Mouse (Mus musculus): ENCODE measurements at regions not wholly inside any gene's neighbourhood (a gene's known extent, or its start where the extent isn't known, plus 50 kb on each side); places are given as distances from the start of the nearest gene placed in this dataset.
"Not testable (repeated sequence)": the region's sequence is repeated elsewhere in the genome, so short reads cannot be mapped to it uniquely, and the experiment has no call there.

DNA sequence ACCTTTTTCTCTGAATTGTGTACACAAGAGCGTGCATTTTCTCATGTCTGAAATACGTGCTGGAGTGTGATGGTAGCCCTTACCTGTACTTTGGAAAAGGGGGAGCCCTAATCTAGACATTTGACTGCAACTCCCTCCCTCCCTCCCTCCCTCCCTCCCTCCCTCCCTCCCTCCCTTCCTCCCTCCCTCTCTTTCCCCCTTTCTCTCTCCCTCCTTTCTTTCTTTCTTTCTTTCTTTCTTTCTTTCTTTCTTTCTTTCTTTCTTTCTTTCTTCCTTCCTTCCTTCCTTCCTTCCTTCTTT is 82.6 kb upstream of the Nrip1 start:
- H3K4me1 ChIP-seq (ENCODE audit: control insufficient read depth in 2 of 2, insufficient read depth in 2 of 2, low read length in 2 of 2); H3K4me2 ChIP-seq (ENCODE audit: low read length); H3K9ac ChIP-seq (ENCODE audit: low read length); H3K4me3 ChIP-seq (ENCODE audit: control insufficient read depth in 1 of 2, insufficient read depth in 1 of 2, low read depth in 1 of 2, low read length in 2 of 2); ATAC-seq (ENCODE audit: insufficient number of reproducible peaks, insufficient read depth, low FRiP score, low read depth); H3K27ac ChIP-seq (replicated peaks in 1 of 2; ENCODE audit: control insufficient read depth in 1 of 2, insufficient read depth in 1 of 2, low read depth in 2 of 2, low read length in 2 of 2); H3K9me3 ChIP-seq (ENCODE audit: control insufficient read depth, low read length); H3K27me3 ChIP-seq (ENCODE audit: control insufficient read depth, insufficient read depth, low read length); H3K36me3 ChIP-seq (ENCODE audit: control insufficient read depth, insufficient read depth, low read length): not testable (repeated sequence)
- WGBS, result 58% methylated on average over 2 of the region's 2 CpGs

DNA sequence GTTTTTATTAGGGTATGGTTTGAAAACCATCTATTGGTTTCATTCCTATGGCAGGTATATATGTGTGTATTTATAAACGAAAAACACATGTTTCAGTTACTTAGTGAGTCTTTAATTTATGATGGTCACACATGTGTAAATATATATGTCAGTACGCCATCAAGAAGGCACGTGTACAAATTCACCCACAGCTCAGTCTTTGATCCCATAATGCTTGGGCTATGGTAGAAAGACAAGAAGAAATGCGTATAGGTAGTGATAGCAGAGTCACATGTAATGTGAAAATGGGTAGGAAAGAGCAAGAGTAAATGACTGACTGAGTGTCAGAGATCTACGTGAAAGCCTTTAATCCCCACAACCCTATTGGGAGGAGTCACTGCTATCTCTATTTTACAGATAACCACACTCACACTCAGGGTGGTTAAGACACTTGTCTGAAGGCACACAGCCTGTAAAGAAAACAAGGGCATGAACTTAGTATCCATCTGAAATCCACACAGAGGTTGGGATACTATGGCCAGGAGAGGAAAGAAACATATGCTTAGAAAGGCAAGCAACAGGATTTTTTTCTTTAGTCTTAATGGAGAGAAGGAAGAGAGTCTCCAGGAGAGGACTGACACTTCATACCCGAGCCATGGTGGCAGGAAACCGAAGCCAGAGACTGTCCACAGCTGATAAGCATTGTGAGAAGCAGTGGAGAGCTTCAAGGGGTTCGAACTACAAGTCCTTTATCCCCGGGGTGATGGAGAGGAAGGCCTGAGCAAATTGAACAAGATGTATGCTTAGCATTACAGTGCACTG is 82.1 kb upstream of the Nrip1 start:
- Histone ChIP-seq H3K4me3 (ENCODE audit: control insufficient read depth in 1 of 2, insufficient read depth in 1 of 2, low read depth in 1 of 2, low read length in 2 of 2) (no peak overlapping the region), H3K9me3 (ENCODE audit: control insufficient read depth, low read length) (peaks cover 5% of the 10 kb centered on the region; the same call in 1 of the 2 replicates), H3K4me1 (ENCODE audit: control insufficient read depth in 2 of 2, insufficient read depth in 2 of 2, low read length in 2 of 2) (peaks cover 0 to 2% of the 10 kb centered on the region in 2 experiments; a peak in 1 of 4 replicates), H3K4me2 (ENCODE audit: low read length) (no peak overlapping the region), H3K27ac (replicated peaks in 1 of 2; ENCODE audit: control insufficient read depth in 1 of 2, insufficient read depth in 1 of 2, low read depth in 2 of 2, low read length in 2 of 2) (no peak overlapping the region), H3K36me3 (ENCODE audit: control insufficient read depth, insufficient read depth, low read length) (no peaks in the 10 kb centered on the region), H3K9ac (ENCODE audit: low read length) (no peak overlapping the region), H3K27me3 (ENCODE audit: control insufficient read depth, insufficient read depth, low read length) (no peaks in the 10 kb centered on the region)
- no peak for ATAC-seq (ENCODE audit: insufficient number of reproducible peaks, insufficient read depth, low FRiP score, low read depth)
- 45% methylated on average over 9 of the region's 9 CpGs for WGBS

DNA sequence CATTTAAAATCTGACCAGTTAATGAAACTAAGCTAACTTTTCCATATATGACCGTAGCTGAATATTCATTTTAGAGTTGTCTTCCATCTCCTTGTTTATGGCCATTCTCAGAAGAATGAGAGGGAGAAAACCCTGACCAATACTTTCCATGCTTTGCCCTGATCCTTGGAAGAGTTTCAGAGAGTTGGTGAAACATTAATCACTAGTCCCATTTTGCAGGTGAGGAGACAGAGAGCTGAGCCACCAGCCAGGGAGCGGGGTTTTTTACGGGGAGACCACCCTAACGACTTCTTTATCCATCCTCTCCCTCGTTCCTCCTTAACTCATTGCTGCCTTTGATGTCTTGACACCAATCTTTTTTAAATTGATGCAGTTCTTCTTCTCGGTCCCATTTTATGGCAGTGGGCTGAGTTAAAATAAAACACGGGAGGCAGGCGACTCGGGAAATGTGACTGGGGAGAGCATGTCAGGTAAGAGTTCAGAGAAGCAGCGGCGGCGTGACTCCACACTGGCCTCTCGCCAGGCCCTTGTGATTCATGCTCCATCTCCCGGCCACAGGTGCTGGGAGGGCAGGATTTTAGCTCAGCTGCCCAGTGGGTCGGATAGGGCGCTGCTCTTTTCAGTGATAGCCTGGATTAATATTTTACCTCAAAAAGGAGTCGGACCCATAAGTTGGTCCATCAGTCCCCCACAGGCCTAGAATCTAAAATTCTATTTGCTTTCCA is 81.3 kb upstream of the Nrip1 start:
- Histone ChIP-seq H3K36me3 (ENCODE audit: control insufficient read depth, insufficient read depth, low read length) (no peaks in the 10 kb centered on the region), H3K4me1 (ENCODE audit: control insufficient read depth in 2 of 2, insufficient read depth in 2 of 2, low read length in 2 of 2) (peaks cover 0 to 2% of the 10 kb centered on the region in 2 experiments; a peak in 1 of 4 replicates), H3K4me3 (ENCODE audit: control insufficient read depth in 1 of 2, insufficient read depth in 1 of 2, low read depth in 1 of 2, low read length in 2 of 2) (no peak overlapping the region), H3K27ac (replicated peaks in 1 of 2; ENCODE audit: control insufficient read depth in 1 of 2, insufficient read depth in 1 of 2, low read depth in 2 of 2, low read length in 2 of 2) (no peak overlapping the region), H3K9me3 (ENCODE audit: control insufficient read depth, low read length) (peaks cover 5% of the 10 kb centered on the region; the same call in 1 of the 2 replicates), H3K27me3 (ENCODE audit: control insufficient read depth, insufficient read depth, low read length) (no peaks in the 10 kb centered on the region), H3K4me2 (ENCODE audit: low read length) (no peak overlapping the region), H3K9ac (ENCODE audit: low read length) (no peak overlapping the region)
- no peak for ATAC-seq (ENCODE audit: insufficient number of reproducible peaks, insufficient read depth, low FRiP score, low read depth)
- WGBS, result 72% methylated on average over 17 of the region's 17 CpGs

DNA sequence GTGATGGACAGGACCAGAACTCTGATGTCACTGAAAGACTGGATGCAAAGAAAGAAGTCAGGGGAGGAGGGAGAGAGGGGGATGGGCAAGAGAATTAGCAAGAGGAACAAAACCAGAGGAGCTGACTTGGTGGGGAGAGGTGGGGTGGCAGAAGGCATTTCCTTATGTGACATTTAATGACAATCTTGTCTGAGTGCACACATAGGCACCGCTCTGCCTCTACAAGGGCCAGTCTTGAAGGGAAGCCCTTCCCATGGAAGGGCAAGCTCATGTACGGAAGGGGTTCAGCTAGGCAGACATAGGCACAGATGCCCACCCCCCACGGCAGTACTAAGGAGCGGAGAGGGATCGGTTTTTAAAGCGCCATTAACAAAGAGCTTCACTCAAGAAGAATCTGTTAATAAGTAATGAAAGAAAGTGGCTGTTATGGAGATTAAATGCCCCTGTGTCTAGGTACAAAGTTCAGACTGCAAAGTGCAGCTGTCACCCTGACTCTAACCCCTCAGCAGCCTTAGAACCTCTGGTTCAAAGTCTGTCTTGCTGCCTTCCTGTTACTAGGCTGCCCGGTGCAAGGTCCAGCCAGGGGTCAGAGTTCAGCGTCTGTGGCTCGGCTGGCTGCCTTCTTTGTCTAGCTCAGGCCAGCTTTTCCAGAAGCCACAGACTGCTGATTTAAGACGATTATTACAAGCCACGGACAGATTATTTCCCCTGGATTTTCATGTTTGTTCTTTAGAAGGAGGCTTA is 80.0 kb upstream of the Nrip1 start:
- WGBS, result 61% methylated on average over 11 of the region's 11 CpGs
- Histone ChIP-seq H3K9me3 (ENCODE audit: control insufficient read depth, low read length) (peaks cover 5% of the 10 kb centered on the region; the same call in 1 of the 2 replicates), H3K4me2 (ENCODE audit: low read length) (no peak overlapping the region), H3K27ac (replicated peaks in 1 of 2; ENCODE audit: control insufficient read depth in 1 of 2, insufficient read depth in 1 of 2, low read depth in 2 of 2, low read length in 2 of 2) (no peak overlapping the region), H3K36me3 (ENCODE audit: control insufficient read depth, insufficient read depth, low read length) (no peaks in the 10 kb centered on the region), H3K4me3 (ENCODE audit: control insufficient read depth in 1 of 2, insufficient read depth in 1 of 2, low read depth in 1 of 2, low read length in 2 of 2) (no peak overlapping the region), H3K27me3 (ENCODE audit: control insufficient read depth, insufficient read depth, low read length) (no peaks in the 10 kb centered on the region), H3K4me1 (ENCODE audit: control insufficient read depth in 2 of 2, insufficient read depth in 2 of 2, low read length in 2 of 2) (peaks cover 0 to 2% of the 10 kb centered on the region in 2 experiments; a peak in 1 of 4 replicates), H3K9ac (ENCODE audit: low read length) (no peak overlapping the region)
- ATAC-seq (ENCODE audit: insufficient number of reproducible peaks, insufficient read depth, low FRiP score, low read depth), result no peak

DNA sequence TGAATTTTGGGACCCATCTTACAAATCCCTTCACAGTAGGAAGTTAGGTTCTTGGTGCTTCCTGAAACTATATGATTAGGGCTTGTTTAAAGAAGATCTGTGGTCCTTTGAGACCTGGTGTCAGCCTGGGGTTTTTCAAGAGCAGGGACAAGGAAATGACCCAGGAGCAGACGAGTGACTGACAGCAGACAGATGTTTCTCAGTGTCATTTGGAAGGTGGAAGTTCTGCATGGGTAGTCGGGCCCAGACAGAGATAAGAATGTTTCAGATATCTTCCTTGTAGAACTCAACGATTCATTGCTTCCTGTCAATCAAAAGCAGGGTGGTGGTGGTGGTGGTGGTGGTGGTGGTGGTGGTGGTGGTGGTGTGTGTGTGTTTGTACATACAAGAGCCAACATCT is 75.1 kb upstream of the Nrip1 start:
- WGBS, result 16% methylated on average over 3 of the region's 3 CpGs
- Histone ChIP-seq H3K4me3 (ENCODE audit: control insufficient read depth in 1 of 2, insufficient read depth in 1 of 2, low read depth in 1 of 2, low read length in 2 of 2) (no peak overlapping the region), H3K9me3 (ENCODE audit: control insufficient read depth, low read length) (peaks cover 5% of the 10 kb centered on the region; the same call in 1 of the 2 replicates), H3K36me3 (ENCODE audit: control insufficient read depth, insufficient read depth, low read length) (no peaks in the 10 kb centered on the region), H3K4me2 (ENCODE audit: low read length) (no peak overlapping the region), H3K9ac (ENCODE audit: low read length) (no peak overlapping the region), H3K27me3 (ENCODE audit: control insufficient read depth, insufficient read depth, low read length) (no peaks in the 10 kb centered on the region), H3K27ac (replicated peaks in 1 of 2; ENCODE audit: control insufficient read depth in 1 of 2, insufficient read depth in 1 of 2, low read depth in 2 of 2, low read length in 2 of 2) (no peak overlapping the region), H3K4me1 (ENCODE audit: control insufficient read depth in 2 of 2, insufficient read depth in 2 of 2, low read length in 2 of 2) (no peaks in the 10 kb centered on the region)
- no peak for ATAC-seq (ENCODE audit: insufficient number of reproducible peaks, insufficient read depth, low FRiP score, low read depth)

DNA sequence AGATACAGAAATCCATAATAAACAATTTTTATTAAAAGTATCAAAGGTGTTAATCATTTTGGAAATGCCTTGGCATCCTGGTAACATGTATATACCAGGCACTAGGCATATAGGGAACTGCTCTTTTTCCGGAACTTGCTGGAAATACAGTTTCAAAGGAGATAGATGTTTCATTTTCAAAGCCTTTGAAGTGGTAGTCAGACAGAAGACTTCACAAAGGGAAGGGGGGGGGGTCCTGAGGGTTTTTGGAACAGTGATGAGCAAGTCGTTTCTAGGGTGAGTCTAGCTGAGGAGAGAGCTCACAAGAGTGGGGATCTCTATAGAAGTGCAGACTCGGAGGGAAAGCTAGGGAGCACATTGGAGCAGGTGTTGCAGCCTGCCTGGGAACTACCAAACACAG is 73.4 kb upstream of the Nrip1 start:
- peaks cover 4% of the 10 kb centered on the region; the same call in 1 of the 2 replicates for H3K9me3 ChIP-seq (ENCODE audit: control insufficient read depth, low read length)
- no peaks in the 10 kb centered on the region for H3K27me3 ChIP-seq (ENCODE audit: control insufficient read depth, insufficient read depth, low read length)
- H3K36me3 ChIP-seq (ENCODE audit: control insufficient read depth, insufficient read depth, low read length), result no peaks in the 10 kb centered on the region
- no peak for ATAC-seq (ENCODE audit: insufficient number of reproducible peaks, insufficient read depth, low FRiP score, low read depth)
- no peak overlapping the region for H3K4me2 ChIP-seq (ENCODE audit: low read length)
- H3K4me1 ChIP-seq (ENCODE audit: control insufficient read depth in 2 of 2, insufficient read depth in 2 of 2, low read length in 2 of 2), result no peaks in the 10 kb centered on the region
- 66% methylated on average over 3 of the region's 3 CpGs for WGBS
- no peak overlapping the region for H3K9ac ChIP-seq (ENCODE audit: low read length)
- no peak overlapping the region for H3K4me3 ChIP-seq (ENCODE audit: control insufficient read depth in 1 of 2, insufficient read depth in 1 of 2, low read depth in 1 of 2, low read length in 2 of 2)
- H3K27ac ChIP-seq (replicated peaks in 1 of 2; ENCODE audit: control insufficient read depth in 1 of 2, insufficient read depth in 1 of 2, low read depth in 2 of 2, low read length in 2 of 2), result no peak overlapping the region

DNA sequence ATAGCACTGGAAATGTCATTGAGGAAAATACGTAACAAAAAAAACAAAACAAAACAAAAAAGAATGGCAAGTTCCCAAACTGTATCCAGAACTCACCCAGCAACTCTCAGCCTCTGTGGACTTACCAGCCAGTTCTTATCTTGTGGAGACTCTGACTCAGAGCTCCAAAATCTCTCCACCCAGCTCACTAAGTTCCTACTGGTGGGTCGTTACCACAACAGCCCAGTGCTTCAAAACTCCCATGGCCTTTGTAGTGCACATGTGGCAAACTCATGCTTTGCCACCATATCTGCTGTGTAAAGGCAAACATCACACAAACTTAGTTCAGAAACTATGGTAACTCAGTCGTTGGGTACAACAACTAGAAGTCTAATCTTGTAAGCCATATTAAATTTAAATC is 71.0 kb upstream of the Nrip1 start:
- WGBS, result 59% methylated on average over 3 of the region's 3 CpGs
- no peaks in the 10 kb centered on the region for H3K9me3 ChIP-seq (ENCODE audit: control insufficient read depth, low read length)
- ATAC-seq (ENCODE audit: insufficient number of reproducible peaks, insufficient read depth, low FRiP score, low read depth), result no peak

More for the DNA sequence above, 71.0 kb upstream of the Nrip1 start:
- Histone ChIP-seq H3K4me3 (ENCODE audit: control insufficient read depth in 1 of 2, insufficient read depth in 1 of 2, low read depth in 1 of 2, low read length in 2 of 2) (no peak overlapping the region), H3K9ac (ENCODE audit: low read length) (no peak overlapping the region), H3K4me1 (ENCODE audit: control insufficient read depth in 2 of 2, insufficient read depth in 2 of 2, low read length in 2 of 2) (0 out of 4 replicates have a peak, but pooled peaks cover 0 to 3% of the 10 kb centered on the region in 2 experiments), H3K36me3 (ENCODE audit: control insufficient read depth, insufficient read depth, low read length) (no peaks in the 10 kb centered on the region), H3K4me2 (ENCODE audit: low read length) (no peak overlapping the region), H3K27ac (replicated peaks in 1 of 2; ENCODE audit: control insufficient read depth in 1 of 2, insufficient read depth in 1 of 2, low read depth in 2 of 2, low read length in 2 of 2) (no peak overlapping the region), H3K27me3 (ENCODE audit: control insufficient read depth, insufficient read depth, low read length) (no peaks in the 10 kb centered on the region)

All from heart, embryonic 14.5 days (tissue).